Mouse (Mus musculus): ENCODE results near the gene 4930579G24Rik.

DNA sequence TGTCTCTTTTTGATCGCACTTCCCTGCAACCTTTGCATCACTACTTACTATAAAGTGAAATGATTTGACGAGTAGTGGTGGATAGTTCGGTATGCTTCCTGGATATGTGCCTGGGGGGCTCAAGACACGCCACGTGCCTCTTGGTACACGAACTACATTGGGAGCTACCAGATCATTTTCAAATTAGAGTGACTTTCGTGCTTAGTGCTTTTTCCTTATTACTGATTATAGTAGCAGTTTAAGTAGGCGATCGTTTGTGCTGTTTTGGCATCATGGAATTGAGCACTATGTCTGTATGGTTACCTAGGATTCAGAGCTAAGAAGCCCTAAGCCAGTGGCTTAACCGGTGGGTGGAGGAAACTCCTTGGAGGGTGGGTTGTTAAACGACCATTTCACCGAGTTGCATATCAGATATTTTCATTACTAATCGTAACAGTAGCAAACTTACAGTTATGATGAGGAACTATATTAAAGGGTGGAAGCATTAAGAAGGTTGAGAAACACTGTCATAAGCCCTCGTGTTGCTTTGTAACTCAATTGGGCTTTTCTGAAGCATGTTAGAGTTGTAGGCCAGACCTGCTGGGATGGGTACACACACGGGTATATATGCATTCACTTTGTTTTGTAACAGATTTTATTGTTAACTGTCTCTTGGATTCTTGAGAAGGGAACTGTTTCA lies 36.9 kb upstream of the 4930579G24Rik start:
- TF ChIP-seq CTCF (IDR thresholded peaks at IDR 0.05; ENCODE audit: low read depth) (no peak), EP300 (optimal IDR thresholded peaks at IDR 0.05) (no peak)

Data from stomach, postnatal 0 days (tissue).